Mouse (Mus musculus): ENCODE measurements around the gene Zfp672.
A peak's percentile ranks its signal among the peaks of the same experiment; 100 is the strongest.
"Not testable (repeated sequence)": the region's sequence is repeated elsewhere in the genome, so short reads cannot be mapped to it uniquely, and the experiment has no call there.

Zfp672 gene

DNA sequence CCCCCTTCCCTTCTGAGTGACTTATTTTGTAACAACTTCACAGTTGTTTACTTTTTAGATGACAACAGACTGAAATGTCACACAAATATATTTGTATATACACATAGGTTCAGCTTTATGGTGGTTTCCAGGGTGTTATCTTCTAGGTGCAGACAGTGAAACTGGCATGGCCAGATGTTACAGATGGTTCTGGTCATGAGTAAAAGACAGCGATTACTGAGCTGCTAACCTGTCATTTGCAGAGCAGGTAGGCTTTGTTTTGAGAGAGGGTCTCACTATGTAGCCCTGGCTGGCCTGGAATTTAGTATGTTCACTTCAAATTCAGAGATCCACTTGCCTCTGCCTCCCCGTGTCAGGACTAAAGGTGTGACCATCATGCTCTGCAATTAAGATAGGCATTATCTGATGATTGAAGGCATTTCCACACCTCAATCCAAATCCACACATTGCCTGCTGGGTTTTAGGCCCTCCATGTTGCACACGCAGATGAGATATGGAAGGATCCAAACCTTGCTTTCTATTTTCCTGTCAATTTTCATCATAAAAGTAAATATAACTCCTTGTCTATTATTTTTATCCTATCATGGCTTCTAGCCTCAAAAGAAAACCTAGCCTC lies 5.4 kb downstream of the Zfp672 start:
- no peak for DNase-seq (ENCODE audit: low spot score)

GRCm38 (mm10) chr11:58323570-58324340 lies 6.4 kb downstream of the Zfp672 start:
- peak; percentile 82 for DNase-seq (ENCODE audit: low spot score)

- DNase-seq (ENCODE audit: low spot score) = peak; percentile 99
Observed at GRCm38 (mm10) chr11:58322824-58323569, 7.1 kb downstream of the Zfp672 start.

- no peak for DNase-seq (ENCODE audit: low spot score)
Observed at GRCm38 (mm10) chr11:58316768-58317390, 13.3 kb downstream of the Zfp672 start.

- DNase-seq (ENCODE audit: low spot score) = no peak
Observed at GRCm38 (mm10) chr11:58316344-58316743, 13.8 kb downstream of the Zfp672 start.

DNA sequence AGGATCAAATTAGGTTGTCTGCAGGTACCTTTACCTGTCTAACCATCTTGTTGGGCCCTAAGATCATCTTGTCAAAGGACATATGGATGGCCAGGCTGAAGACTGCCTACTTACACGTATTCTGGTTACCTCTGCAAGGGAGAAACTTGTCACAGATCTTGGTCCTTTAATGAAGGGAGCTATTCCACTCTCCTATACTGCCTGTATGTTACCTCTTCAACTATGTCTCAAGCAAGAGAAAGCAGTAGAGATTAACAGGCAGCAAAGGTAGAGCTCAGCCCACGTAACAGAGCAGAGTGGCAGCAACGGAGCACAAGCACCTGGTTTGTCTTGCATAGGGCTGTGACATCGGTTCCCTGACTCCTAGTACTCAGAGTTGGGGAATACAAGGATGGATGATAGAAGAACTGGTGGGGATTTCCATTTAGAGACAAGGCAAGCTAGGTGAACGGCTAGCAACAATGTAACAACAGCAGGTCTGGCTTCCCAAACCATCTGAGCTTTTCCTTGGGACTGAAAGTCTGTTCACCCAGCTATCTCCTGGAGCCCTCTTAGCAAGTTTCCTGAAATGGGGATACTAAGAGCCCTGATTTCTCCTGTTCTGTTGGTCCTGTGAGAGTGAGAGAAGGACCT lies 14.5 kb downstream of the Zfp672 start:
- no peak for DNase-seq (ENCODE audit: low spot score)

- DNase-seq (ENCODE audit: low spot score) = no peak
Observed at GRCm38 (mm10) chr11:58314069-58314468, 16.1 kb downstream of the Zfp672 start.

GRCm38 (mm10) chr11:58308661-58309060 lies 21.5 kb downstream of the Zfp672 start:
- no peak for DNase-seq (ENCODE audit: low spot score)

DNA sequence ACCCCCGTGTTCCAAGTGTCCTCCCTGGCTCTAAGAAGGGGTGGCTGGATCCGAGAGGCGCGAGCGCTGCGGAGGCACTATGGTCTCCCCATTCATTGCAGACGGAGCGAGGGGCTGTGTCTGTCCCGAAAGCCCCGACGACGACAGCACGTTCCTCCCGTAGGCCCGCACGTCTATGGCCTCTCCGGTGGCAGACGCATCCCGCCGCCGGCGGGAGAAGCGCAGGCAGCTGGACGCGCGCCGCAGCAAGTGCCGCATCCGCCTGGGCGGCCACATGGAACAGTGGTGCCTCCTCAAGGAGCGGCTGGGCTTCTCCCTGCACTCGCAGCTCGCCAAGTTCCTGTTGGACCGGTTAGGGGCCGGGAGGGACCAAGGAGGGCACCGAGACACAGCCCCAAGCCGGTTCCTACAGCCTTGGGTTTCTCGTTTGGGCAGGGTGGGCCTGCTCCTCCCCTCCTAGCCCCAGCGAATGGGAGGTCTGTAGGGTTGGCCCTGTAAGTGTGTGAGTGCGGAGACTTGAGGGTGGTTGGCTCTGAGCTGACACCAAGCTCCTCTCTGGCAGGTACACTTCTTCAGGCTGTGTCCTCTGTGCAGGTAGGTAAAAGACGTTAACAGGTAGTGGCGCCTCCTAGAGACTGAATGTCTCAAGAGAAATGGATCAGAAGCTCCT lies 22.6 kb downstream of the Zfp672 start:
- DNase-seq (ENCODE audit: low spot score) = peak; percentile 78

DNA sequence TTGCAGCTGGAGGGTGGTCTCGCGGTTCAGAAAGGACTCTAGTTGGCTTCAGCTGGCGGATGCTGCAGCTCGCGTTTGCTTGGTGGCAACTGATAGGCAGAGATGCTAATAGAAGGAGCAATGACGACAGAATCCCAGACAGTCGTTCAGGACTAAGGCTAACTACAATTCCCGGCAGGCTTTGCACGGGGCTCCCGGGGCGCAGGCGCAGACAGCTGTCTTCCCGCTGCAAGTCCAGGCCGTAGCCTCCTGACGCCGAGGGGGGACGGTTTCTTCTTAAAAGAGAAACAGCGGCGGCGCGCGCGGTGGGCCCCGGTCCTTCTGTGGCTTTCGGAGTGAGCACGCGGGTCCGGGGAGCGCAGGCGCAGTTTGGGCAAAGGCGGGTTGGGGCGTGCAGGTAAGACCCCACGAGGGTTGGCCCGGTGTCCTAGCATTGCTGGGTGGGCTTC lies 23.3 kb downstream of the Zfp672 start, which contains the start of gene Zfp692:
Gene Zfp692, plus strand, starts transcription at position 210 of the 449 bp plus-strand sequence.
- peak; percentile 99 for DNase-seq (ENCODE audit: low spot score)

DNA sequence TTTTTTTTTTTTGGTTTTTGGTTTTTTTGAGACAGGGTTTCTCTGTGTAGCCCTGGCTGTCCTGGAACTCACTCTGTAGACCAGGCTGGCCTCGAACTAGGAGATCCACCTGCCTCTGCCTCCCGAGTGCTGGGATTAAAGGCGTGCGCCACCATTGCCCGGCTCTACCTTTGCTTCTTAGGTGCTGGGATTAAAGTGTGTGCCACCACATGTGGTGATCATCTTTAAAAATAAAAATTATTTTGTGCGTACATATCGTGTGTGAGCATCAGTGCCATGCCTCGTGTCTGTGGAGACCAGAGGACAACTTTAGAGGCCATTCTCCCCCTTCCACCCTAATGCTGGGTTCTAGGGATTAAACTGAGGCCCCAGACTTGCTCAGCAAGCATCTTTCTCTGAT lies 24.8 kb downstream of the Zfp672 start:
- DNase-seq (ENCODE audit: low spot score) = not testable (repeated sequence)

DNA sequence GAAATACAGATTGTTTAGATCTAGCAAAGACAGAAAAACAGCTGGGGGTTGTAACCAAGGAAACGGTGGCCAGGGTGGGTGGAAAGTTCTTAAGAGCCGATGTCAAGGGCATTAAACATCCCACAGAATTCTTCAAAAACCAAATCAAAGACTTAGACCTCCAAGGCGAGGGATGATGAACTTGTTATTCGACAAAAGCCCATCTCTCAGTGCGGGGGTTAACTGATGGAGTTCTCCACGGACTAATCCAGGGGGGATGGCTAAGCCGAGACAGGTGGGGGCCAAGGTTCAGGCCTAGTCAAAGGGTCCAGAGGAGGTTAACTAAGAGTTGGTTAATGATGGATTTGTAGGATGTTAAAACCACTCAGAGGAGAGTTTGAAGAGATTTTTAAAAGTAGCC lies 26.5 kb downstream of the Zfp672 start:
- DNase-seq (ENCODE audit: low spot score) = no peak

- DNase-seq (ENCODE audit: low spot score) = no peak
Observed at GRCm38 (mm10) chr11:58302774-58303445, 27.2 kb downstream of the Zfp672 start.

DNA sequence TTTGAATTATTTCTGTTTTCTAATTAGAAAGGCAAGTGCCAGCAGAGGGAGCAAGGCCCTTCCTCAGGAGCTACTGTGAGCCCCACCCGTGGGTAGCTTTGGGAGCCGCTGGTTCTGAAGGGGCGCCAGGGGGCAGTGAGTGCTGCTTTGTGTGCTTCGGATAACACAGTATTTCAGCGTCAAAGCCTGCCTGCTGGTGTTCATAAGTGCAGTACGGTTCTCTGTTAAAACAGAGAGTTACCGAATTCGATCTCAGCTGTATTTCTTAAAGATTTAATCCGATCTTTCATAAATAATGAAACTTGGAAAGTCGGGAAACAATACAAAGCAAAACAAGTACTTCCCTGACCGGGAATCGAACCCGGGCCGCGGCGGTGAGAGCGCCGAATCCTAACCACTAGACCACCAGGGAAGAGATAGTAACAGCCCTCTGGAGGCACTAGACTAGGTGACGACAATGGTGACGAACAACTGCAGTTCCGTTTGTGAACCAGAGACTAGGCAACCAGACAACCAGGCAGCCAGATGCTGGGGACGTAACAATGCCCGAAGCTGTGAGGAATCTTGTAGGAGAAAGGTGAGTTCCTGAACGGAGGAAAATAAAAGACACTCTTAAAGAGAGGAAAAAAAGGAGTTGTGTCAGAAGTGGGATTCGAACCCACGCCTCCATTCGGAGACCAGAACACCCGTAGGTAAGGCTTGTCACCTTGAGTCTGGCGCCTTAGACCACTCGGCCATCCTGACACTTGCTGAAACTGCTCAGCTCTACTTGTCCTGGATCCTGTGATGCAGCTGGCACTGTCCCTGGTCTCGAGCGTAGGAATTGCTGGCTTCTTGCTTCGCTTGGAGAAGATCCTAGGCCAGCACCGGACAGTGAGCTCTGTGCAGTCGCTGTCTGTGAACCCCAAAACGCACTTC lies 28.0 kb downstream of the Zfp672 start:
- peak; percentile 99 for DNase-seq (ENCODE audit: low spot score)

GRCm38 (mm10) chr11:58301057-58301456 lies 29.1 kb downstream of the Zfp672 start:
- peak; percentile 89 for DNase-seq (ENCODE audit: low spot score)

DNA sequence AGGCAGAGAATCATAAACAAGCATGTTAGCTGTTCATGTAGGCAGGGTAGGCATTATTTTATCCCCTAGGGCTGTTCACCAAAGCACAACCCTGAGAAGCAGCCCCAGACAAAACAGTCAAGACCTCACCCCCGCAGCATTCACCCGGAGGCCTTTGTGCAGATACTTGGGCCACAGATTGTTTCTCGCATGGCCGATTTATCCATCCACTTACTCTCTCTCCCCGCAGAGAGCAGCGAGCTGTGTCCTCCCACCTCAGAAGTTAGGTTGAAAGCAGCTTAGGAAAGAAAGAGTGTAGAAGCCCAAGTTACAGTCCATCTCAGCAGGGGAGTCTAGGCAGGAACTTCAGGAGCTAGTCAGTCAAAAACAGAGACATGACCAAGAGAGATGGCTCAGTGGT lies 32.7 kb downstream of the Zfp672 start:
- no peak for DNase-seq (ENCODE audit: low spot score)

DNA sequence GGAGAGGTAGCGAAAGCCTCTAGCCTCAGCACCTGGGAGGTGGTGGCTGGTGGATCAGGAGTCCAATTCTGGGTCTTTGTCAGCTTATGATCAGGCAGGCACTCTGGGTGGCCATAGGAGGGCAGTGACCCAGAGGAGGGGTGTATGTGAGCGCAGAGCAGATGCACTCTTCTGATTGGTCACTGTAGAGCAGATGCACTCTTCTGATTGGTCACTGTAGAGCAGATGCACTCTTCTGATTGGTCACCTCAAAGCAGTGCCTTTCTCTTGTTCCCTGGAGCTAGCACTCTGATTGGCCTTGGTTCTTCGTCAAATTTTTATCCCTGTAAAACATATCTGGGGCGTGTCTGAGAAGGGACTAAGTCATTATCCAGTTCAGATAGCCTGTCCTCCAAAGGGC lies 37.3 kb downstream of the Zfp672 start:
- no peak for DNase-seq (ENCODE audit: low spot score)

- no peak for DNase-seq (ENCODE audit: low spot score)
Observed at GRCm38 (mm10) chr11:58290812-58291211, 39.3 kb downstream of the Zfp672 start.

DNA sequence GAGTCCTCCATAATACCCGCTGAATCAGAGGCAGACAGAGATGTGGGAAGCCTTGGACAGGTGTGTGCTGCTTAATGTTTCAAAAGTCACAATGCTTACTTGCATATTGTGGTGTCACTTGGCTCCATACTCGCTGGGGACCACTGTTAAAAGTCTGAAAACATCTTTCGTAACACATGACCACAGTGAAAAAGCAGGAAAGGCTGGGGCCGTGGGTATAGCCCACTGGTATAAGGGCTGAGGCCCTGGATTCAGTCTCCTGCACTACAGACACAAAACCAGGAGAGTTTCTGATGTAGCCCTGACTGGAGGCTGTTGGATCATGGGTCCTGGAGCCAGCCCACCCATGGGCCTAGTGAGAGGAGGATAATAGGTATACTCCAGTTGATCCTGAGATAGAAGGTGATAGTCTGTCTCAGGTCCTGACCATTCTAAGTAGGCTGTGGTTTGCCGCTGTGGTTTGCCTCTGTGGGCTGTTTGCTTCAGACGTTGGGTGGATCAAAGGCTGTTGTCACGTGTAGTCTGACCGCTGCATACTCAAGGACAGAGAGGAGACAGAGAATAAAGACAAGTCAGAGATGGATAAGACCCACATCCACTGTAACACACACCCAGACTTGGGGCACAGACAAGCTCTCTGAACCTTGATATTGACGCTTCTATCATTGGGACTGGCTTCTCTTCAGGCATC lies 40.0 kb downstream of the Zfp672 start:
- no peak for DNase-seq (ENCODE audit: low spot score)

Measured in MN1 (cell line).